Mouse (Mus musculus) neural tube, embryonic 14.5 days (tissue): ENCODE results near the gene Gm20716. TPM values are rescaled to one million over a fixed set of nuclear protein-coding genes. Genes with fewer than 3 reads are reported as not detected.

Experiments used
- ATAC-seq: fragments of 200-750 bp; cut with Nextera tagmentation; 2 replicates; pipeline ENCODE4 v1.8.0; 2017; ENCODE audit warnings: low read depth, mild to moderate bottlenecking, moderate TSS enrichment, moderate library complexity
- H3K27ac ChIP-seq: fragments of 300-500 bp; sonication (generic); 2 replicates; pipeline ENCODE4 v1.5.1; 2014; ENCODE audit warnings: low read depth, mild to moderate bottlenecking, control low read depth, low read length, moderate library complexity, mixed read lengths
- H3K27me3 ChIP-seq: fragments of 300-500 bp; sonication (generic); 2 replicates; pipeline ENCODE4 v1.6.1; 2014; ENCODE audit warnings: low read length; ENCODE audit not compliant: control insufficient read depth, insufficient read depth
- H3K36me3 ChIP-seq: fragments of 300-500 bp; sonication (generic); 2 replicates; pipeline ENCODE4 v1.6.1; 2014; ENCODE audit warnings: low read length, mixed read lengths; ENCODE audit not compliant: control insufficient read depth, insufficient read depth
- H3K4me1 ChIP-seq: fragments of 300-500 bp; sonication (generic); 2 replicates; pipeline ENCODE4 v1.6.1; 2014; ENCODE audit warnings: low read length; ENCODE audit not compliant: control insufficient read depth, insufficient read depth
- H3K4me2 ChIP-seq: fragments of 300-500 bp; sonication (generic); 2 replicates; pipeline ENCODE4 v1.6.1; 2014; ENCODE audit warnings: mild to moderate bottlenecking, low read depth, low read length, control low read depth
- H3K4me3 ChIP-seq: fragments of 300-500 bp; sonication (generic); 2 replicates; pipeline ENCODE4 v1.5.1; 2014; ENCODE audit warnings: low read depth, low read length, control low read depth, mixed read lengths
- H3K9ac ChIP-seq: fragments of 300-500 bp; sonication (generic); replicated peaks from 2 replicates; pipeline ENCODE4 v1.6.1; 2014; ENCODE audit warnings: low read depth, mild to moderate bottlenecking, control low read depth, low read length, mixed read lengths
- H3K9me3 ChIP-seq: fragments of 300-500 bp; sonication (generic); 2 replicates; pipeline ENCODE4 v1.6.1; 2016; ENCODE audit warnings: low read length; ENCODE audit not compliant: control insufficient read depth
- WGBS: fragments of 180-500 bp; shearing (Covaris S2); extraction: QIAGEN DNeasy Blood & Tissue Kit; methylation state at CpG from one replicate; pipeline ENCODE4 v1.1.7; 2014; 5-methylcytosine and 5-hydroxymethylcytosine counted together
- microRNA-seq: library from miRNA; unstranded; fragments of <30 nt; microRNA quantifications from one replicate; pipeline ENCODE4, GENCODE M21; 2016
- polyA plus RNA-seq: library from polyadenylated mRNA; unstranded; fragments of >200 nt; fragmentation: Nextera tagmentation; extraction: Ambion mirVana; gene quantifications from 2 replicates; pipeline ENCODE4 v1.2.1, GENCODE M21; 2014

Gene Gm20716
- polyA plus RNA-seq, 1 experiment from 2014 or later = 31.3 TPM

DNA sequence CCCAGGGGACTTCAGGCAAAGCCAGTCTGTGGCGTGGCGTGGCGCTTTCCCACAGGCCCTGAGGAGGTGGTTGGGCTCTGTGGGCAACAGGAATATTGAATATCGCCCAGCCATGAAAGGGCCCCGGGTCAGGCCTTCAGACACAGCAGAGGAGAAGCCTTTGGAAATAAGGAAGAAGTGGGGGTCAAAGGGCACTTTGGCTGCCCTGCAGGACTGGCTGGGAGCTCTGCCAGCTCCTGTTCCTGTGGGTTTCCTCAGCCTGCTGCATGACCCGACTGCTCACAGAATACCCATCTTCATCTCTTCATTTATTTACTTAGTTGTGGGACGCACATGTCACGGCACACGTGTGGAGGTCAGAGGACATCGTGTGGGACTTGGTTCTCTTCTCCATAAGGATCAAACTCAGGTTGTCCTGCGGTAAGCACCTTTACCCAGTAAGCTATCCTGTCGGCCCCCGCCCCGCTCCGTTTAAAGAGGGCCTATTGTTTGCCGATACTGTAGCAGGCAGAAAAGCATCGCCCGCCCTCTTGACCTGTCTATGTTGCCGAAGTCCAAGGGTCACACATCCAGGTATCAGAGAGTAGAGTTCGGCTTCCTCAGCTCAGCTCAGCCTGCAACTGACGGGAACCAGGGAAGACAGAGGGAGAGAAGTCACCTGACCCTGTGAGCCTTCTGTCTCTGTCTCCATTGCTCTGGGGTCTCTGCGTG, 82.3 kb downstream of the Gm20716 start:
- H3K9me3 ChIP-seq = no peaks in the 10 kb centered on the region
- no peak overlapping the region for H3K4me2 ChIP-seq
- no peak overlapping the region for H3K27ac ChIP-seq
- ATAC-seq = no peak
- H3K27me3 ChIP-seq = no peaks in the 10 kb centered on the region
- H3K9ac ChIP-seq = no peak overlapping the region
- H3K4me3 ChIP-seq = no peak overlapping the region
- WGBS = 75% methylated on average over 22 of the region's 22 CpGs
- H3K36me3 ChIP-seq = no peaks in the 10 kb centered on the region
- H3K4me1 ChIP-seq = no peaks in the 10 kb centered on the region

DNA sequence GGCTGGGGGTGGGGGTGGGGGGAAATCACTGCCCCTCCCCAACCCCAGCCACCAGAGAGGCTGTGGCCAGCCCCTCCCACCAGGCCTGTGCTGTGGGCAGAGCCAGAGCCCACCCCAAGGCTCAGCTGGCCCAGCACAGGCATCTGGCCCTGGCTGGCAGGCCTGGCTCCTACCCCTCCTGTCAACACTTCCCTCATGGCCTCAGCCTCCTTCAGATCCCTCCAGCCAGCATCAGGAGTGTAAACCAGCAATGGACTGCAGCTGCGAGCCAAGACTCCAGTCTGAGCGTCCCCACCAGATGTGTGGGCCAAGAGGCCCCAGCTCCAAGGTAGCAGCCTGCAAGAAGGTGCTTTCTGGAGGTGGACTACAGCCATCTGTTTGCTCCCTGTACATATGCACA, 84.7 kb downstream of the Gm20716 start:
- no peaks in the 10 kb centered on the region for H3K36me3 ChIP-seq
- no peaks in the 10 kb centered on the region for H3K27me3 ChIP-seq
- no peaks in the 10 kb centered on the region for H3K4me1 ChIP-seq
- no peak overlapping the region for H3K4me2 ChIP-seq
- no peak overlapping the region; the same call in 1 of the 2 replicates for H3K9ac ChIP-seq
- H3K27ac ChIP-seq = no peak overlapping the region
- H3K9me3 ChIP-seq = no peaks in the 10 kb centered on the region
- no peak for ATAC-seq
- no peak overlapping the region for H3K4me3 ChIP-seq
- 75% methylated on average over 2 of the region's 2 CpGs for WGBS

DNA sequence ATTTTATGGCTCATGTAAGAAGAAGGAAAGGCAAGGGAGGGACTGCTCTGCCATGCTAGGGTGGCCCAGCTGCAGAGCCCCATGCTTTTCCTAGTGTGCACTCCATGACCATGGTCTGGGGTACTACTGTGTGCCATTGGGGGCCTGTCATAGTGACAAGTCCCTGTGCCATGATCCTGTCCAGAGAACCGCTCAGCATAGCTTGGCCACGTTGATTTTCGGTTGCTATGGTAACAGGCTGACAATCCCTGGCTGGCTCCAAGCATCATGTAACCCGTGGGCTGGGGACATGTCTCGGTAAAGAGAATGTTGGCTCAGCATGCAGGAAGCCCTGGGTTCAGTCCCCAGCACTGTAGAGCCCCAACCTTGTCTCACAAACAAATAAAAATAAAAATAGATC, 86.4 kb downstream of the Gm20716 start:
- no peaks in the 10 kb centered on the region for H3K4me1 ChIP-seq
- H3K36me3 ChIP-seq = no peaks in the 10 kb centered on the region
- no peaks in the 10 kb centered on the region for H3K9me3 ChIP-seq
- H3K4me3 ChIP-seq = no peak overlapping the region
- H3K27me3 ChIP-seq = no peaks in the 10 kb centered on the region
- H3K9ac ChIP-seq = no peak overlapping the region
- 25% methylated on average over 5 of the region's 5 CpGs for WGBS
- H3K4me2 ChIP-seq = no peak overlapping the region
- no peak overlapping the region for H3K27ac ChIP-seq
- peak; percentile 21; the same call in 1 of the 2 replicates for ATAC-seq

DNA sequence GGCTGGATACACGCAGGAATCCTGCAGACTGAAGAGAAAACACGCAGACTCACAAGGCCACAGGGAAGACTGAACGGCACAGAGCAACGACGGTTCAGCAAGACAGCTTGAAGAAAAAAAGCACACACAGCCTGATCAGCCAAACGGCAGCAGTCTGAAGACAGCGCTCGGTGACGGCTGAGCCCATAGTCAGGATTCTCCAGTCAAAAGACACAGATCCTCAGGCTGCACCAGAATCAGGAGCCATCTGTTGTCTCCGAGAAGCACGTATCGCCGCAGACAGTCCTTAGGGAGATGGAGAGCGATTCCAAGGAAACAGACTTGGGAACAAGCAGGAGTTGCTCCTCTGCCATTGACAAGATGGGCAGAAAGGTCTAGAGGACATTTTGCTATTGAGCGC, 93.0 kb downstream of the Gm20716 start:
- no peaks in the 10 kb centered on the region for H3K36me3 ChIP-seq
- ATAC-seq = no peak
- H3K4me3 ChIP-seq = no peak overlapping the region
- no peak overlapping the region for H3K27ac ChIP-seq
- 68% methylated on average over 15 of the region's 15 CpGs for WGBS
- no peaks in the 10 kb centered on the region for H3K9me3 ChIP-seq
- H3K27me3 ChIP-seq = no peaks in the 10 kb centered on the region
- H3K4me2 ChIP-seq = no peak overlapping the region
- no peak overlapping the region for H3K9ac ChIP-seq
- no peaks in the 10 kb centered on the region for H3K4me1 ChIP-seq

Small RNAs within 50 kb of the gene (microRNA-seq; reads per million reads assigned to microRNA genes)
- not detected for gene Gm24561

Other genes starting within 250 kb of the Gm20716 start
- 0.09 and 0.63 TPM in 2 replicates for gene Ripor3, start 219.7 kb downstream of the Gm20716 start, polyA plus RNA-seq
- 8.5 and 11.2 TPM in 2 replicates for gene Pard6b, start 149.4 kb downstream of the Gm20716 start, polyA plus RNA-seq
- 3.4 and 3.7 TPM in 2 replicates for gene Adnp, start 23.3 kb downstream of the Gm20716 start, polyA plus RNA-seq
- 55.1 and 59.3 TPM in 2 replicates for gene Dpm1, start 227 bp upstream of the Gm20716 start, polyA plus RNA-seq
- 11.2 and 11.7 TPM in 2 replicates for gene Mocs3, start 258 bp upstream of the Gm20716 start, polyA plus RNA-seq
- 0.35 and 0.73 TPM in 2 replicates for gene Kcng1, start 51.4 kb upstream of the Gm20716 start, polyA plus RNA-seq